Mouse (Mus musculus) kidney, adult 2 months (tissue): Measurements from ENCODE around the gene Xylt1.

Experiments
- CTCF ChIP-seq: fragments of 200-500 bp; conservative IDR thresholded peaks from 2 replicates; pipeline ENCODE4 v1.5.1; 2011; ENCODE audit warnings: low read depth, mild to moderate bottlenecking, control low read depth, low read length, moderate library complexity, mixed read lengths; ENCODE audit not compliant: insufficient read depth, insufficient read length
- POLR2A ChIP-seq: fragments of 200-500 bp; IDR thresholded peaks from one replicate; pipeline ENCODE4 v1.6.1; 2011; ENCODE audit warnings: low read depth, low read length, control low read depth

DNA sequence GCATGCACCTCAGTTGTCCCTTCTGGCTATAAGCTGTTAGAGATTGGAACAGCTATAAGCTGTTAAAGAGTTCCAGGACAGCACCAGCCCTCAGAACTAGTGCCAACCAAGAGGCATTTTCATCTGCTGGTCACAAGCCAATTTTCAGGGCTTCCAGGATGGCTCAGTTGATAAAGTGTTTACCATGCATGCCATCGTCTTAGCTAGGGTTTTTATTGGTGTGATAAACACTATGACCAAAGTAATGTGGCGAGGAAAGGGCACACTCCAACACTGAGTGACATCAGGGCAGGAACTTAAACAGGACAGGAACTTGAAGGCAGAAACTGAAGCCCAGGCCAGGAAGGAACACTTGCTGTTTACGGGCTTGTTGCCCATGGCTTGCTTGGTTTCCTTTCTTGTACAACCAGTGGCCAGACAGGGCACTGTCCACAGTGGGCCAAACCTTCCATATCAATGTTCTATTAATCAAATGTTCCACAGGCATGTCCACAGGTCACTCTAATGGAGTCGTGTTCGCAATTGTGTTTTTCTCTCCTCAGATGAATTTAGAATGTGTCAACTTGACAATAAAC is 49.7 kb downstream of the Xylt1 start:
- TF ChIP-seq CTCF (no peak), POLR2A (no peak)
